8 mouse cellular contexts compared by ENCODE assay signal in the genomic region with DNA sequence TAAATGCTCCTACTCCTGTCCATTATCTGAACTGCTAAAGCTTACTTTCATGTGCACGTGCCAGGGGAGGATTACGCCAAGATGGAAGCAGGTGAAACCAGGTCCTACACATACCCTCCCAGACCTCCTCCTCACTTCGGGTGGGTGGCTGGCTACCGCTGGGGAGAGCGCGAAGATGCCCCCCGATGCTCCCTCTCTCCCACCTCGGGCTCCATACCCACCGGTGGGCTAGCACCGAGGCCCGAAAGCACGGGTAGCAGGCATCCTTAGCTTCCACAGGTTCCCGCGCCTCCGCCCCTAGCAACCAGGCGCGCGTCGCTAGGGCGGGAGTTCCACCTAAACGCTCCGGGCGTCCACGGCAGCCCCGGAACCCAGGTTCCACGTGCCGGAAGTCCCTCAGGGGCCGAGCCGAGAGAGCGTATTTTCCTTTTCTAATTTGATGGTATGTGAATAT. TPM values are rescaled to one million over a fixed set of nuclear protein-coding genes. Genes with fewer than 3 reads are reported as not detected.
A peak's percentile ranks its signal among the peaks of the same experiment; 100 is the strongest.
DNase-seq lines count a peak whose midpoint lies in the region; ATAC-seq lines count a peak whose summit lies in the region.

A gene (minus strand): TSS at position 299 of the 454 bp plus-strand sequence.

- peak within 1 kb of the TSS; percentile 73 for H3K27ac ChIP-seq in hindbrain, embryonic 16.5 days (ENCODE audit: low read depth, low read length)

- H3K36me3 ChIP-seq in hindbrain, embryonic 16.5 days (ENCODE audit: control insufficient read depth, insufficient read depth, low read length), result peaks cover 3% of the 10 kb centered on the region; the same call in 1 of the 2 replicates

- peak within 1 kb of the TSS; percentile 80 for H3K9ac ChIP-seq in hindbrain, embryonic 16.5 days (ENCODE audit: low read depth, low read length)

- DNase-seq in cerebellum, postnatal 4 days (ENCODE audit: low spot score in 2 of 2), result peak; percentile 68 to 82
- DNase-seq in gastrocnemius, adult 18-20 months (ENCODE audit: low spot score), result peak; percentile 71
- peak; percentile 77 to 84 for DNase-seq in left cerebral cortex, adult 18-20 months (ENCODE audit: low spot score in 2 of 2)
- DNase-seq in lung, postnatal 4 days, result peak; percentile 87 to 88
- peak; percentile 72 for DNase-seq in retina, postnatal 7 days (ENCODE audit: low read depth, low spot score)
- peak; percentile 62 for DNase-seq in urinary bladder, adult 2 months (ENCODE audit: low spot score)

- H3K27me3 ChIP-seq in hindbrain, embryonic 16.5 days (replicated peaks; ENCODE audit: control insufficient read depth, insufficient read depth, low read length), result no peaks in the 10 kb centered on the region

- WGBS in hindbrain, embryonic 16.5 days, result under 1% methylated on average over 30 of the region's 30 CpGs

- H3K4me3 ChIP-seq in hindbrain, embryonic 16.5 days (ENCODE audit: low read length), result peak within 1 kb of the TSS; percentile 75

- H3K9me3 ChIP-seq in hindbrain, embryonic 16.5 days (ENCODE audit: control insufficient read depth, low read length), result 0 out of 2 replicates have a peak, but pooled peaks cover 2% of the 10 kb centered on the region

- ATAC-seq in activated CD4-positive, CD25-positive, alpha-beta regulatory T cell, adult 4 months, result peak; percentile 88
- ATAC-seq in hindbrain, embryonic 16.5 days, result peak; percentile 96

- no peaks in the 10 kb centered on the region for H3K4me1 ChIP-seq in hindbrain, embryonic 16.5 days (ENCODE audit: control insufficient read depth, insufficient read depth, low read depth, low read length)

- peak within 1 kb of the TSS; percentile 77 for H3K4me2 ChIP-seq in hindbrain, embryonic 16.5 days (ENCODE audit: low read length)

RNA-seq across cellular contexts. Expression of the gene that starts here (rescaled TPM):
- under 1 TPM in 1 of 2 experiments, not detected in 1; 0.33 TPM for polyA plus RNA-seq in activated CD4-positive, CD25-positive, alpha-beta regulatory T cell, adult 4 months (2017; shearing (Covaris generic))
- under 1 TPM; 0.25 to 0.64 TPM for total RNA-seq in gastrocnemius, adult 18-20 months (2021)
- 14.4 and 16.0 TPM in 2 replicates for polyA plus RNA-seq in hindbrain, embryonic 16.5 days (2015; fragmentation: Nextera tagmentation; extraction: Ambion mirVana)
- total RNA-seq in left cerebral cortex, adult 18-20 months (2021), result 1 to 10 TPM; 8.5 to 8.7 TPM
- 2.2 and 2.8 TPM in 2 replicates for polyA plus RNA-seq in urinary bladder, adult 2 months (2012; rRNA removed)

Comparison
In these comparisons a context has a peak if more than half of its experiments do, and no peak if none do; other contexts are left out.
1. Peak in every context shown above with its lines: DNase-seq, ATAC-seq, H3K4me3 ChIP-seq and H3K27ac ChIP-seq.
2. RNA of the gene that starts here (total RNA-seq): 8.5 to 8.7 TPM in left cerebral cortex, adult 18-20 months; 0.25 to 0.64 TPM in gastrocnemius, adult 18-20 months; every median in the first group is over 4 times any median in the second.
3. Peak in ATAC-seq in activated CD4-positive, CD25-positive, alpha-beta regulatory T cell, adult 4 months; RNA of the gene not detected or under 1 TPM.
4. Peak in DNase-seq in gastrocnemius, adult 18-20 months; RNA of the gene not detected or under 1 TPM.